Mouse (Mus musculus) hindbrain, embryonic 12.5 days (tissue): ENCODE data around the gene Tcf20. TPM values are rescaled to one million over a fixed set of nuclear protein-coding genes. Genes with fewer than 3 reads are reported as not detected.

ENCODE experiments used
- ATAC-seq: fragments of 200-750 bp; cut with Nextera tagmentation; 2 replicates; pipeline ENCODE4 v1.8.0; 2017; ENCODE audit warnings: moderate TSS enrichment; ENCODE audit not compliant: low FRiP score
- H3K27ac ChIP-seq: fragments of 300-500 bp; sonication (generic); 2 replicates; pipeline ENCODE4 v1.5.1; 2016; ENCODE audit warnings: mild to moderate bottlenecking
- H3K27me3 ChIP-seq: fragments of 300-500 bp; sonication (generic); 2 replicates; pipeline ENCODE4 v1.6.1; 2016; ENCODE audit warnings: mild to moderate bottlenecking
- H3K36me3 ChIP-seq: fragments of 300-500 bp; sonication (generic); 2 replicates; pipeline ENCODE4 v1.6.1; 2016; ENCODE audit warnings: mild to moderate bottlenecking
- H3K4me1 ChIP-seq: fragments of 300-500 bp; sonication (generic); 2 replicates; pipeline ENCODE4 v1.6.1; 2016
- H3K4me2 ChIP-seq: fragments of 300-500 bp; sonication (generic); replicated peaks from 2 replicates; pipeline ENCODE4 v1.6.1; 2016; ENCODE audit warnings: mild to moderate bottlenecking
- H3K4me3 ChIP-seq: fragments of 300-500 bp; sonication (generic); 2 replicates; pipeline ENCODE4 v1.5.1; 2016; ENCODE audit warnings: mild to moderate bottlenecking
- H3K9ac ChIP-seq: fragments of 300-500 bp; sonication (generic); 2 replicates; pipeline ENCODE4 v1.6.1; 2016; ENCODE audit warnings: mild to moderate bottlenecking, moderate library complexity
- H3K9me3 ChIP-seq: fragments of 300-500 bp; sonication (generic); replicated peaks from 2 replicates; pipeline ENCODE4 v1.6.1; 2016; ENCODE audit warnings: mild to moderate bottlenecking
- WGBS: fragments of 180-500 bp; shearing (Covaris S2); methylation state at CpG from one replicate; pipeline ENCODE4 v1.1.7; 2016; 5-methylcytosine and 5-hydroxymethylcytosine counted together
- polyA plus RNA-seq: library from polyadenylated mRNA; unstranded; fragments of >200 nt; fragmentation: Nextera tagmentation; extraction: Ambion mirVana; gene quantifications from 2 replicates; pipeline ENCODE4 v1.2.1, GENCODE M21; 2016

Tcf20 gene
- polyA plus RNA-seq = 12.4 and 14.0 TPM in 2 replicates

DNA sequence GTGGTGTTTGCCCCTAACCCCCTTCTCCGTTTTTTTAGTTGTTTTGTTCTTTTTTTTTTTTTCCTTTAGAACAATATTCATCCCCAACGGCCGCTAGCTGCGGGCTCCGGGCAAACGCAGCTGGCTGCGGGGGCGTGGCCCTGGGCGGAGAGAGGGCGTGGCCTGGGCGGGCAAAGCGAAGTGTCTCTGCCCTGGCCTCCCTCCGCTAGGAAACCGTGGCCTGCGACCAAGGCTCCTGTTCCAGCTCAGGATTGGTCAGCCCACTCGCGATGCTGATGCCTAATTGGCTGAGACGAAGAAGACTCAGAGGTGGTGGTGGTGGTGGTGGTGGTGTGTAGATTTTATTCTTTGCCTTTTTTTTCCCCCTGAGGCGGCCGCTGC lies at the start of gene Tcf20:
Tcf20 (minus strand) TSS at position 141 of the 381 bp plus-strand sequence.
- Histone ChIP-seq H3K27ac (peak within 1 kb of the TSS; percentile 48; the same call in 1 of the 2 replicates), H3K9me3 (no peaks in the 10 kb centered on the region), H3K27me3 (peaks cover 39% of the 10 kb centered on the region), H3K36me3 (no peaks in the 10 kb centered on the region), H3K4me3 (peak within 1 kb of the TSS; percentile 45), H3K4me1 (peaks cover 67% of the 10 kb centered on the region), H3K9ac (peak within 1 kb of the TSS; percentile 66), H3K4me2 (peak within 1 kb of the TSS; percentile 85)
- under 1% methylated on average over 20 of the region's 20 CpGs for WGBS
- ATAC-seq = peak; percentile 80

- no peak overlapping the region for H3K9ac ChIP-seq
- H3K27me3 ChIP-seq = peaks cover 40% of the 10 kb centered on the region
- H3K4me1 ChIP-seq = peaks cover 43% of the 10 kb centered on the region
- H3K4me3 ChIP-seq = no peak overlapping the region
- H3K36me3 ChIP-seq = no peaks in the 10 kb centered on the region
- H3K4me2 ChIP-seq = no peak overlapping the region
- H3K9me3 ChIP-seq = no peaks in the 10 kb centered on the region
- 77% methylated on average over 14 of the region's 14 CpGs for WGBS
- H3K27ac ChIP-seq = no peak overlapping the region
- no peak for ATAC-seq
Measured at GRCm38 (mm10) chr15:83036900-83037519, 49.3 kb upstream of the Tcf20 start.

DNA sequence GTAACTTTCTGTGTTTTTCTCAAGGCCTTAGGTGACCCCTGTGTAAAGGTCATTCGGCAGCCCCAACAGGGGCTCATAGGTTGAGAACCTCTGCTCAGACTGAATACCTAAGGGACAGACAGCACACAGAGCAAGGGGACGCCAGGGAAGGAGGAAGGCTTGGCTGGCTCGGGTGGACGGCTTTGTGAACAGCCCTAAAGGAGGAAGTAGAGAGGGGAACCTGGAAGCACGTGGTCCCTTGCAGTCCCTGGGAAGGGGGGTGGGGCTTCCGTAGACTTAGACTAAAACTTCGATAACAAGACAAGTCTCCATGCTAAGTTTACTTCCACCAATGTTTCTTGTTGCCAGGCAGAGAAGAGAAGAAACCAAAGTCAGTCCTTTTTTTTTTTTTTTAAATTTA lies 48.4 kb upstream of the Tcf20 start:
- Histone ChIP-seq H3K27ac (no peak overlapping the region), H3K9ac (no peak overlapping the region), H3K36me3 (no peaks in the 10 kb centered on the region), H3K4me2 (no peak overlapping the region), H3K4me1 (peaks cover 43% of the 10 kb centered on the region), H3K27me3 (peaks cover 47% of the 10 kb centered on the region), H3K9me3 (no peaks in the 10 kb centered on the region), H3K4me3 (no peak overlapping the region)
- no peak for ATAC-seq
- 64% methylated on average over 7 of the region's 7 CpGs for WGBS

DNA sequence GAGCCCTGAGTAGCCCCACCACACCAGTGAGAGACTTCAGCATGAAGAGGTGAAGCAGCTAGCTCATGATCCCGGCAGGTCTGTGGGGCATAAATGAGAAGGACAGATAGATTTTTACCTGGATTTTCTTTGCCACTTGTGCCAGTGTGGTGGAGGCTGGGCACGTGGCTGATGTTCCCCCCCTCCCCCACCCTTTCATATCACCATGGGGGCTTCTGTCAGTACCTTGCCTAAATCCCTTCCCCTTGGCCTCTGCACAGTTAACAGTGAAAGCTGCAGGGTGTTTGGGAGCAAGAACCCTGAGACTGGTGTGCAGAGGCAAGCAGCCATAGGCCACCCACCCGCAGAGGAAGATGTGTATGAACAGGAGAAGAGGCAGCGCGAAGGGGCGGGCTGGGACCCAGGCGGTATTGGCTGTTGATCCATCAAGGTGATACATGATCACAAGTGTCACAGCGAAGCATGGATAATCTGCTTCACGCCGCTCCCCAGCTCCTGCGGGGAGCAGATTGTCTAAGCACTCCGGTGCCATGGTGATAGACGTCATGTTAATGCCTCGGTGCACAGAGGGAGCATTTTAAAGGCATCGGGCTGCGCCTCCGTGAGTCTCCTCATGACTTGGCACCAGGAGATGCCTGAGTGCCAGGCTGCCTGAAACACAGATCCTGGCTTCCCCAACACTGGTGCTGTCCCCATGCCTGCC lies 46.8 kb upstream of the Tcf20 start:
- Histone ChIP-seq H3K27ac (peak overlapping the region; percentile 31; the same call in 1 of the 2 replicates), H3K9me3 (no peaks in the 10 kb centered on the region), H3K4me2 (peak overlapping the region; percentile 42), H3K4me1 (peaks cover 49% of the 10 kb centered on the region), H3K36me3 (no peaks in the 10 kb centered on the region), H3K27me3 (peaks cover 47% of the 10 kb centered on the region), H3K4me3 (peak overlapping the region; percentile 15; the same call in 1 of the 2 replicates), H3K9ac (peak overlapping the region; percentile 28; the same call in 1 of the 2 replicates)
- ATAC-seq = peak; percentile 56
- 3% methylated on average over 17 of the region's 17 CpGs for WGBS

DNA sequence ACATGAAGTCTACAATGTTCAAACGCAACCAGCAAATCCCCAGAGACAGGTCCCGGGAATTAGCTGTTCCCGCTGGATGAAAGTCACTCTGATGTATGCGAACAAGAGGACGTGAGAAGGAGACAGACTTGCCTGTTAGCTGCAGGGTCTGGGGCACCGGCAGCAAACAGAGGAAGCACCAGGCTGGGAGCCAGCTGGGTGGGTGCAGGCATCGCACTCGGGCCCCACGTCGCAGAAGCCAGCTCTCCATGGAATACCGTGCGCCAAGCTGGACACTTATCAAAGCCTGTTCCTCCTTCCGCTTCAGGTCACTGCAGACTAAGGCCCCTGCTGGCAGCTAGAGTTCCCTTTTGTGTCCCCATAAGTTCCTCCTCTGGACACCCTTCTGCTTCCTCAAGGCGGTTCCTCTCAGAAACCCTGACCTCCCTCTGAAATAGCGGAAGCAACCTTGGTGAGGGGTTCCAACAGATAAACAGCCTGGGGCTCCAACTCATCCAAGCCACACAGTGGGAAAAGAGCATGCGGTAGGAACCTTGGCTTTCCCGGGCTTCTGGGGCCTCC lies 45.4 kb upstream of the Tcf20 start, which contains the start of gene Nfam1:
Nfam1 (minus strand) TSS at position 326 of the 561 bp plus-strand sequence.
- Histone ChIP-seq H3K36me3 (no peaks in the 10 kb centered on the region), H3K27ac (no peak within 1 kb of the TSS), H3K4me1 (peaks cover 46% of the 10 kb centered on the region), H3K4me3 (no peak within 1 kb of the TSS), H3K9ac (no peak within 1 kb of the TSS), H3K9me3 (no peaks in the 10 kb centered on the region), H3K4me2 (peak within 1 kb of the TSS; percentile 42; the same call in 1 of the 2 replicates), H3K27me3 (peaks cover 47% of the 10 kb centered on the region)
- 38% methylated on average over 17 of the region's 17 CpGs for WGBS
- ATAC-seq = no peak

- H3K36me3 ChIP-seq = no peaks in the 10 kb centered on the region
- H3K9me3 ChIP-seq = no peaks in the 10 kb centered on the region
- H3K9ac ChIP-seq = 0 out of 2 replicates have a peak overlapping the region, but pooled peaks have one; percentile 23
- peaks cover 47% of the 10 kb centered on the region for H3K27me3 ChIP-seq
- 65% methylated on average over 4 of the region's 4 CpGs for WGBS
- H3K27ac ChIP-seq = peak overlapping the region; percentile 66; the same call in 1 of the 2 replicates
- H3K4me1 ChIP-seq = peaks cover 44% of the 10 kb centered on the region
- no peak overlapping the region for H3K4me2 ChIP-seq
- H3K4me3 ChIP-seq = no peak overlapping the region
- ATAC-seq = no peak
Measured at GRCm38 (mm10) chr15:83030884-83031283, 43.2 kb upstream of the Tcf20 start.

GRCm38 (mm10) chr15:83029725-83030718 lies 42.4 kb upstream of the Tcf20 start:
- H3K27me3 ChIP-seq = peaks cover 46% of the 10 kb centered on the region
- 0 out of 2 replicates have a peak, but pooled peaks have one; percentile 12 for ATAC-seq
- WGBS = 29% methylated on average over 11 of the region's 11 CpGs
- peak overlapping the region; percentile 66 for H3K27ac ChIP-seq
- 0 out of 2 replicates have a peak overlapping the region, but pooled peaks have one; percentile 23 for H3K9ac ChIP-seq
- no peaks in the 10 kb centered on the region for H3K9me3 ChIP-seq
- no peak overlapping the region for H3K4me2 ChIP-seq
- H3K4me1 ChIP-seq = peaks cover 52% of the 10 kb centered on the region
- H3K4me3 ChIP-seq = no peak overlapping the region
- H3K36me3 ChIP-seq = no peaks in the 10 kb centered on the region

DNA sequence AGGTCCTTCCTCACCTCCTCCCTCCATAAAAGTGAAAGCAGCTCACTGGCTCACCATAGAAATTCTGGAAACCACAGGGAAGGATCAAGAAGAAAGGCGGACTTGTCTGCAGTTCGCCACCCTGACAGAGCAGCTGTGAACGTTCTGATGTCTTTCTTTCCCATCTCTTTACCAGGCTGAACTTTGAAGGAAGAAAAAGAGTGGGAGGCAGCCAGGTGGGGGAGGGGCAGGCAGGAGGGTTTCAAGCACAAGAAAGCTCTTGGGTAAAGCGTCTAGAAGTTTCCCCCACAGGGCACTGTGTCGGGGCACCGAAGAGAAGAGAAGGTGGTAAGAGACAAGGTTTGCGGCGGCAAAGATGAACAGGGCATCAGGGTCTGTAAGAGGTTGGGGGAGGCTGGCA lies 38.5 kb upstream of the Tcf20 start:
- Histone ChIP-seq H3K4me1 (peaks cover 34% of the 10 kb centered on the region), H3K27me3 (peaks cover 25% of the 10 kb centered on the region), H3K27ac (no peak overlapping the region), H3K4me3 (no peak overlapping the region), H3K36me3 (no peaks in the 10 kb centered on the region), H3K9ac (no peak overlapping the region), H3K4me2 (no peak overlapping the region), H3K9me3 (no peaks in the 10 kb centered on the region)
- WGBS = 42% methylated on average over 8 of the region's 8 CpGs
- no peak for ATAC-seq

DNA sequence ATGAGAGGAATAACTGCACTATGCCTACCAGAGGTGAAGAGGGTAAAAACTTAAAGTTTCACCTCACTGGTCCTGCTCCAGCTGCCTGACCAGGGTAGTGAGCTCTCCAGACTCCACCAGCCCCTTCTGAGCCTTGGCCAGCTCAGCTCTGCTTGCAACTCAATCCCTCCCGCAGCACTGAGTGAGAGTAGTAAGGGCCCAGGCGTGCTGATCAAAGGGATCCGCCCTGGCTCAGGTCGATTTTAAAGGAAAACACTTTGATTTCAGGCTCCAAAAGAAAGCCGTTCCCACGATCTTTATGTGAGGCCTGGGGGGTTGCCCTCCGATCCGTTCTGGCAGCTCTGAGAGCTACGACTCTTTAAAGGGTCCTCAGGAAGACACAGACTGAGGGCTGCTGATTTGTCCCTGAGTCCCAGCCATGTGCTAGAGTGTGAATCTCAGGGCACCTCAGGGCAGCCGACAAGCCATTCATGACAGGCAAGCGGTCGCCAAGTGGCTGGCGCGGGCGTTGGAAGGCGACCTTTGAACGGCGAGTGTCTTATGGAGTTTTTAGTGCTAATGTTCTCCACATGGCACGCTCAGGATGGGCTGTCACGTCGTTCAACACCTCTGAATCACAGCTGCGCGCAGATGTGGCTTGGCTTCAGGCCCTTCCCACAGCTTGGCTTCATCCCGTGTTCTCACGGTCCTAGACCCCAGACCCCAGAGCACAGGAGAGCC lies 37.5 kb upstream of the Tcf20 start:
- no peaks in the 10 kb centered on the region for H3K36me3 ChIP-seq
- no peak overlapping the region for H3K27ac ChIP-seq
- H3K4me2 ChIP-seq = no peak overlapping the region
- ATAC-seq = no peak
- H3K27me3 ChIP-seq = peaks cover 25% of the 10 kb centered on the region
- H3K4me1 ChIP-seq = peaks cover 29% of the 10 kb centered on the region
- H3K9ac ChIP-seq = no peak overlapping the region
- H3K9me3 ChIP-seq = no peaks in the 10 kb centered on the region
- 20% methylated on average over 25 of the region's 25 CpGs for WGBS
- H3K4me3 ChIP-seq = no peak overlapping the region

GRCm38 (mm10) chr15:83022947-83023346 lies 35.3 kb upstream of the Tcf20 start:
- H3K9me3 ChIP-seq = no peaks in the 10 kb centered on the region
- H3K36me3 ChIP-seq = no peaks in the 10 kb centered on the region
- no peak overlapping the region for H3K27ac ChIP-seq
- no peak for ATAC-seq
- H3K27me3 ChIP-seq = peaks cover 24% of the 10 kb centered on the region
- WGBS = 35% methylated on average over 8 of the region's 8 CpGs
- no peak overlapping the region for H3K9ac ChIP-seq
- peaks cover 27% of the 10 kb centered on the region for H3K4me1 ChIP-seq
- H3K4me3 ChIP-seq = no peak overlapping the region
- no peak overlapping the region for H3K4me2 ChIP-seq
